Mouse (Mus musculus) adrenal gland, postnatal 4 days (tissue): ENCODE measurements at regions not wholly inside any gene's neighbourhood (a gene's known extent, or its start where the extent isn't known, plus 50 kb on each side); places are given as distances from the start of the nearest gene placed in this dataset.

Experiments used
- DNase-seq, 2 experiments: peaks; one replicate each; pipeline ENCODE4 v3.0.0; 2021 to 2022; ENCODE audit warnings: low spot score in 2 of 2, mixed read lengths in 2 of 2

GRCm38 (mm10) chr15:84616880-84617279 is 52.5 kb upstream of the Prr5 start:
- DNase-seq: peak; percentile 61 to 63

GRCm38 (mm10) chr15:84613536-84614527 is 55.6 kb upstream of the Prr5 start:
- DNase-seq: peak; percentile 89

- no peak for DNase-seq
Measured at GRCm38 (mm10) chr15:84612961-84613360, 55.3 kb upstream of the Rtl6 start.

- no peak for DNase-seq
Measured at GRCm38 (mm10) chr15:84609825-84610442, 52.3 kb upstream of the Rtl6 start.

- DNase-seq: no peak
Measured at GRCm38 (mm10) chr15:84609063-84609462, 51.4 kb upstream of the Rtl6 start.
